Mouse (Mus musculus) forebrain, embryonic 10.5 days (tissue): ENCODE measurements around the gene Sart1. TPM values are rescaled to one million over a fixed set of nuclear protein-coding genes. Genes with fewer than 3 reads are reported as not detected.

Experiments used
- DNase-seq: peaks from one replicate; pipeline ENCODE4 v3.0.0-alpha.2; 2017; ENCODE audit warnings: low spot score; ENCODE audit errors: extremely low spot score
- H3K27ac ChIP-seq: fragments of 300-500 bp; sonication (generic); 2 replicates; pipeline ENCODE4 v1.5.1; 2016; ENCODE audit warnings: mild to moderate bottlenecking
- H3K27me3 ChIP-seq: fragments of 300-500 bp; sonication (generic); 2 replicates; pipeline ENCODE4 v1.6.1; 2016; ENCODE audit warnings: mild to moderate bottlenecking; ENCODE audit not compliant: poor library complexity, severe bottlenecking
- H3K36me3 ChIP-seq: fragments of 300-500 bp; sonication (generic); replicated peaks from 2 replicates; pipeline ENCODE4 v1.6.1; 2016; ENCODE audit warnings: mild to moderate bottlenecking, moderate library complexity
- H3K4me1 ChIP-seq: fragments of 300-500 bp; sonication (generic); 2 replicates; pipeline ENCODE4 v1.6.1; 2016
- H3K4me3 ChIP-seq: fragments of 300-500 bp; sonication (generic); 2 replicates; pipeline ENCODE4 v1.5.1; 2016; ENCODE audit warnings: mild to moderate bottlenecking, moderate library complexity
- H3K9me3 ChIP-seq: fragments of 300-500 bp; sonication (generic); 2 replicates; pipeline ENCODE4 v1.6.1; 2016; ENCODE audit warnings: mild to moderate bottlenecking, moderate library complexity
- WGBS: fragments of 180-500 bp; shearing (Covaris S2); methylation state at CpG from one replicate; pipeline ENCODE4 v1.1.7; 2016; 5-methylcytosine and 5-hydroxymethylcytosine counted together
- polyA plus RNA-seq: library from polyadenylated mRNA; unstranded; fragments of >200 nt; fragmentation: Nextera tagmentation; extraction: Ambion mirVana; gene quantifications from 2 replicates; pipeline ENCODE4 v1.2.1, GENCODE M21; 2016

Sart1 gene
- 96.6 and 97.6 TPM in 2 replicates for polyA plus RNA-seq

- DNase-seq: peak; percentile 95
- peaks cover 28% of the 10 kb centered on the region for H3K36me3 ChIP-seq
- no peaks in the 10 kb centered on the region for H3K27me3 ChIP-seq
- H3K27ac ChIP-seq: peak within 1 kb of the TSS; percentile 93
- H3K4me1 ChIP-seq: peaks cover 39% of the 10 kb centered on the region
- peak within 1 kb of the TSS; percentile 100 for H3K4me3 ChIP-seq
- 3% methylated on average over 43 of the region's 43 CpGs for WGBS
- H3K9me3 ChIP-seq: no peaks in the 10 kb centered on the region
These were observed at the start of gene Sart1 for GRCm38 (mm10) chr19:5388588-5389242. Gene Sart1, minus strand, starts transcription at chr19:5388703.

DNA sequence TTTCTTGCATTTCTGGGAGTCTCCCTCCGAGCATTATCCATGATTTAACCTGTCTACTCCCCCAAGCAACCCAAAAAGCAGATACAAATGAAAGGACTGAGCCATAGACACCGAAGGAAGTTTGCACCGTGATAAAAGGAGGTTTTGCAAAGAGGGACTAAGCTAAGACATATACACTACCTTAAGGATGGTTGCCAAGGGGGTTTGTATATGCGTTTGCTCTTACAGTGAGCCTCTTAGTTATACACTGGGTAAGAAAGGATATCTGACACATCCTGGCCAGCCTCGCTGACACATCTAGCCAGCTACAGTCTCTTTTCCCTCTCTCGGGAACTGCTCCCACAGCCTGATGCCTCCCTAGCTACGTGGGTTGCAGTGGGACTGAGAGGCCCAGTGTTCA, 45.4 kb upstream of the Sart1 start:
- H3K27ac ChIP-seq: peak overlapping the region; percentile 84
- H3K4me3 ChIP-seq: peak overlapping the region; percentile 48; the same call in 1 of the 2 replicates
- H3K9me3 ChIP-seq: no peaks in the 10 kb centered on the region
- H3K27me3 ChIP-seq: peaks cover 6% of the 10 kb centered on the region; the same call in 1 of the 2 replicates
- H3K4me1 ChIP-seq: peaks cover 16% of the 10 kb centered on the region
- no peak for DNase-seq
- H3K36me3 ChIP-seq: no peaks in the 10 kb centered on the region
- 70% methylated on average over 7 of the region's 7 CpGs for WGBS

GRCm38 (mm10) chr19:5432992-5433852, 44.7 kb upstream of the Sart1 start:
- DNase-seq: no peak
- peaks cover 7% of the 10 kb centered on the region for H3K36me3 ChIP-seq
- H3K4me3 ChIP-seq: peak overlapping the region; percentile 48
- WGBS: 17% methylated on average over 16 of the region's 16 CpGs
- peaks cover 6% of the 10 kb centered on the region; the same call in 1 of the 2 replicates for H3K27me3 ChIP-seq
- H3K9me3 ChIP-seq: no peaks in the 10 kb centered on the region
- H3K4me1 ChIP-seq: peaks cover 16% of the 10 kb centered on the region
- peak overlapping the region; percentile 84 for H3K27ac ChIP-seq

GRCm38 (mm10) chr19:5431911-5432464, 43.5 kb upstream of the Sart1 start:
- Histone ChIP-seq H3K36me3 (peaks cover 18% of the 10 kb centered on the region), H3K4me3 (no peak overlapping the region), H3K9me3 (no peaks in the 10 kb centered on the region), H3K27me3 (peaks cover 6% of the 10 kb centered on the region; the same call in 1 of the 2 replicates), H3K27ac (no peak overlapping the region), H3K4me1 (peaks cover 20% of the 10 kb centered on the region)
- WGBS: 75% methylated on average over 4 of the region's 4 CpGs
- no peak for DNase-seq

DNA sequence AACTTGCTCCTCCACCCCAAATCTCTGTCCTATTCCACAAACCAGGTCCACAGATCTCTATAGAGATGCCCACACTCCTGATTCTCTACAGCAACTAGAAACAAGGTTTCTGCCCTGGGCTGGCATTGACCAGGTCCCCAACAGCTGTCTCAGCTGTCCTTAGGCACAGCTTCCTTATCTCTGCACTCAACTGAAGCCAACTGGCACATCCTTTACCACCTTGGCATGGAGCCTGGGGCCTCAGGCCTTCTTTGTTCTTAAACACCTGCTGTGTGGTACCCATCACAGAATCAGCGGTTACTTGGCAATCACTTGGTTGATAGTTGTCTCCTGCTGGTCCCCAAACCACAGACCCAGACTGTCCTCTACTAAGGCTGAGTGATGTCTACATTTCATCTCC, 41.9 kb upstream of the Sart1 start:
- Histone ChIP-seq H3K36me3 (peaks cover 30% of the 10 kb centered on the region), H3K27ac (no peak overlapping the region), H3K4me1 (peaks cover 36% of the 10 kb centered on the region), H3K9me3 (no peaks in the 10 kb centered on the region), H3K4me3 (no peak overlapping the region), H3K27me3 (peaks cover 6% of the 10 kb centered on the region; the same call in 1 of the 2 replicates)
- no peak for DNase-seq
- WGBS: 83% methylated on average over 1 of the region's 1 CpGs

GRCm38 (mm10) chr19:5429806-5430205, 41.3 kb upstream of the Sart1 start:
- Histone ChIP-seq H3K4me1 (peaks cover 38% of the 10 kb centered on the region), H3K4me3 (no peak overlapping the region), H3K9me3 (no peaks in the 10 kb centered on the region), H3K27ac (no peak overlapping the region), H3K27me3 (peaks cover 6% of the 10 kb centered on the region; the same call in 1 of the 2 replicates), H3K36me3 (peaks cover 30% of the 10 kb centered on the region)
- DNase-seq: no peak
- 78% methylated on average over 8 of the region's 8 CpGs for WGBS

DNA sequence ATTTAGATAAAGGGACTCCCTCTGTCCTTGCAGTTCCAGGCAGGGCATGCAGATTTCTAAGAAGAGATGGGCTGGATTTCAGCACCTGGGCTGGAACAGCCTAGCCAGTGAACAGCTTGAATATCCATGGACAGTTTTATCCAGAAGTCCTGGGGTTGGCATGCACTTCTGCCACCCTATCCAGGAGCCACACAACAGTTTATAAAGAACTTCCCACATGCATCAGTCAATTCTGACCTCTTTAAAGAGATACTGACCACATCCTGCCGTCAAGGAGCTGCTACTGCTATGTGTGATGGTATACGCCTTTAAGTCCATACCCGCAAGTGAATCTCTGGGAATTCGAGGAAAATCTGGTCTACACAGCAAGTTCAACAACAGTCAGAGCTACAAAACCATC, 40.7 kb upstream of the Sart1 start:
- DNase-seq: no peak
- H3K4me3 ChIP-seq: no peak overlapping the region
- no peak overlapping the region for H3K27ac ChIP-seq
- peaks cover 39% of the 10 kb centered on the region for H3K4me1 ChIP-seq
- 86% methylated on average over 4 of the region's 4 CpGs for WGBS
- H3K27me3 ChIP-seq: peaks cover 2% of the 10 kb centered on the region; the same call in 1 of the 2 replicates
- peaks cover 30% of the 10 kb centered on the region for H3K36me3 ChIP-seq
- no peaks in the 10 kb centered on the region for H3K9me3 ChIP-seq

GRCm38 (mm10) chr19:5428083-5428482, 39.6 kb upstream of the Sart1 start:
- Histone ChIP-seq H3K9me3 (no peaks in the 10 kb centered on the region), H3K27me3 (no peaks in the 10 kb centered on the region), H3K4me3 (no peak overlapping the region; the same call in 1 of the 2 replicates), H3K27ac (no peak overlapping the region), H3K36me3 (peaks cover 35% of the 10 kb centered on the region), H3K4me1 (peaks cover 40% of the 10 kb centered on the region)
- WGBS: 84% methylated on average over 2 of the region's 2 CpGs
- DNase-seq: no peak

GRCm38 (mm10) chr19:5426640-5427290, 38.3 kb upstream of the Sart1 start:
- 0 out of 2 replicates have a peak overlapping the region, but pooled peaks have one; percentile 40 for H3K27ac ChIP-seq
- H3K4me3 ChIP-seq: peak overlapping the region; percentile 86
- no peak for DNase-seq
- no peaks in the 10 kb centered on the region for H3K27me3 ChIP-seq
- peaks cover 48% of the 10 kb centered on the region for H3K36me3 ChIP-seq
- peaks cover 46% of the 10 kb centered on the region for H3K4me1 ChIP-seq
- 95% methylated on average over 13 of the region's 13 CpGs for WGBS
- no peaks in the 10 kb centered on the region for H3K9me3 ChIP-seq

GRCm38 (mm10) chr19:5425906-5426565, 37.5 kb upstream of the Sart1 start:
- WGBS: 91% methylated on average over 18 of the region's 18 CpGs
- no peak for DNase-seq
- Histone ChIP-seq H3K27ac (peak overlapping the region; percentile 97), H3K36me3 (peaks cover 55% of the 10 kb centered on the region), H3K9me3 (no peaks in the 10 kb centered on the region), H3K27me3 (no peaks in the 10 kb centered on the region), H3K4me1 (peaks cover 46% of the 10 kb centered on the region), H3K4me3 (peak overlapping the region; percentile 86)

- H3K4me3 ChIP-seq: peak within 1 kb of the TSS; percentile 86
- DNase-seq: peak; percentile 97
- no peaks in the 10 kb centered on the region for H3K27me3 ChIP-seq
- no peaks in the 10 kb centered on the region for H3K9me3 ChIP-seq
- peaks cover 65% of the 10 kb centered on the region for H3K36me3 ChIP-seq
- peak within 1 kb of the TSS; percentile 97 for H3K27ac ChIP-seq
- under 1% methylated on average over 84 of the region's 87 CpGs for WGBS
- H3K4me1 ChIP-seq: peaks cover 46% of the 10 kb centered on the region
These were observed 36.6 kb upstream of the Sart1 start, which contains the start of the genes Drap1 and AI837181 for GRCm38 (mm10) chr19:5424782-5425741. Gene Drap1, minus strand, starts transcription at chr19:5424979. Gene AI837181, plus strand, starts transcription at chr19:5425144.
